Mouse (Mus musculus) cerebellum, adult 9-10 months (tissue): ENCODE results near the gene Dnmbp.

Experiments used
- DNase-seq: peaks from one replicate; pipeline ENCODE4 v3.0.0; 2022

Gene Dnmbp

GRCm38 (mm10) chr19:43943076-43943475 is 3.1 kb upstream of the Dnmbp start:
- no peak for DNase-seq

- DNase-seq, result no peak
Observed at GRCm38 (mm10) chr19:43939171-43939768, 721 bp downstream of the Dnmbp start.

DNA sequence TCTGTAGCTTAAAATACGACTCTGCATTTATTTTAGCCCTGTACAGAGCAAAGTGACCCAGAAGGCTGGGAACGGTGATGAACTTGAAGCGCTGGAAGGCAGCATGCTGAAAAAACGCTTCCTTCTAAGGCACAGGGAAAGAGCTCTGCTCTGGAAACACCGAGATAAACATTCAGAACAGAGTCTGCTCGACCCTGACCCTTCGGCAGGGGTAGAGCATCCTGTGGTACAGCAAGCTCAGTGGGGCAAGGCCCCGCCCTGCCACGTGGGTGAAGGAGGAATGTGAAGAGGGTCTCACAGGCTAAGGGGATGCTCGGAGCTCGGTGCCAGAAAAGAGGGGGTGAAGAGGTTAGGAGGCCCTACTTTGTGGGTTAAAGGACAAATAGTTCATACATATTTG is 1.6 kb downstream of the Dnmbp start:
- no peak for DNase-seq

DNA sequence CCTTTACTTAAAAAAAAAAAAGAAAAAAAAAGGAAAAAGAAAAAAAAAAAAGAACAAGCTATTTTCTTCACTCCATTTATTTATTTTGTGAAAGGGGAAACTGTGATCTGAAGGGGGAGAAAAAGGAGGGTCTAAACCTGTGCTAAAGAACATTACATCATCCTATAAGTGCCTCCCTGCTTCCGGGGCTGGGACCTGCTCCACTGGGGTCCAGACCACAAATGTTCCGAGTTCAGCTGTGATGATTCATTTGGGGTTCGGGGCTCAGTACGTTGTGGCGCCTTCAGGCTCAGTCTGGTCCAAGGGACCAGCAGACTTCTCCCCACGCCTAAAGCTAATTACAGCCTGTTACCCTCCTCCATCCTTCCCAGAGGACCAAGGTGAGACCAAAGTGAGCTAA is 9.1 kb downstream of the Dnmbp start:
- no peak for DNase-seq

DNA sequence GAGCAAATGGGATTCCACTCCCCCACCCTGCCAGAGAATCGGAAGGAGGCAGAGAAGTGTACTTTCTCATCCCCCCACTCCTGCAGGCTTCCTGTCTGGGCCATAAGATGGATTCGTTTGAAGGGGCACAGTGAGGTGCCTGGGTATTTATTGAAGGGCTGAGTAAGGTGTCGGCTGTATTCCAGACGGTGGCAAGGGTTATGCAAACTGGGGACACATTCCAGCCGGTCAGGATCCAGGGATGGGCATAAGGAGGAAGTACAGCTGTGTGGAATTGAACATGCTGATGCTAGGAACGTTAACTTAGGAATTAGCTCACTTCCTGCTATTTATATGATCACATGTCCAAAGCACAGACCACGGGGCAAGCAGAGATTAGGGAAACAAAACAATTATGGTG is 9.6 kb downstream of the Dnmbp start:
- DNase-seq, result no peak

- no peak for DNase-seq
Observed at GRCm38 (mm10) chr19:43929869-43930268, 10.1 kb downstream of the Dnmbp start.

DNA sequence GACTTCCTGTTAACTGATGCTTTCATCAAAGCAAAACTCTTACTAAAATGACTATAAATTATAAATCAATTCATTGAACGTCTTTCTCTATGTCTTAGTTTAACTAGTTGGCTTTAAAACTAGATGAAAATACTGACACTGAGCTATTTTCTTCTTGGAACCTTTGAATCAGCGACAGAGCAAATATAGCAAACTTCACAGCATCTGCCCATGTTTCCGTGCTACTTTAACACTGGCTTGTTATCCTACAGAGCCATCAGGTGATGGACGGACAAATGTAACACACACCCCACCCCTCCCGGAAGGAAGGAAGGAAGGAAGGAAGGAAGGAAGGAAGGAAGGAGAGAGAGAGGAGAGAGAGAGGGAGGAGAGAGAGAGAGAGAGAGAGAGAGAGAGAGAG is 12.0 kb downstream of the Dnmbp start:
- DNase-seq, result no peak

DNA sequence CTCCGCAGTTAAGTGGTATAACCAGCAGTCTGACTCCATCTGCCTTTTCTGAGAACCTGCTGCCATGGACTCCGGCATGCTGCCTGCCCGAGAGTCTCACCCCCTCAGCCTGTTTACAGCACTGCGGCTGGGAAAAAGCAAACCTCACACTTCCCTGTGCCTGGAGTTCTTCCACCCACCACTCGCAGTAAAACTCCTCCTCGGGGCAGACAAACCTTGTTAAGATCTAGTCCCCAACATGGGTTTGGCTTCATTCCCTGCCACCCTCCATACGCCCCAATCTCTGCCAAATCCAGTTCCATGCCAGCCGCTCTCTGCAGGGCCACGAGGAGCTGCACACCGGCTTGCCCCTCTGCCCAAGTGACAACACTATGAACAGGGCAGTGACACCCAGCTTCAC is 12.9 kb downstream of the Dnmbp start:
- peak; percentile 61 for DNase-seq

- no peak for DNase-seq
Observed at GRCm38 (mm10) chr19:43926141-43926987, 13.6 kb downstream of the Dnmbp start.

DNA sequence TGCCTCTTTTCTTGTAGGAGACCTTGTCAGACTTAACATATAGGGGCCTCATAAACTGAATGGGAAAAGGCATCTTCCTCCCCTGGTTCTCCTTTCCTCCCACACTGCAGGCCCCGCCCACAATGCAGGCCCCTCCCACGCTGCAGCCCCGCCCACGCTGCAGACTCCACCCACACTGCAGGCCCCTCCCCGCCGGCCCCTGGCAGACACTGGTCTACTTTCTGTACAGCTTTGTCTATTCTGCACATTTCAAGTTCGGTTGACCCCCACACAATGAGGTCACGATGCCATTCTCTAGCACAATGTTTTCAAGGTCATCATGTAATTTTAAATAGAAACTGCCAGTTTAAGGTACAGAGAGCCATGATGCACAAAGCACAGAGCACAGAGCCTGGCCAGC is 15.6 kb downstream of the Dnmbp start:
- no peak for DNase-seq

GRCm38 (mm10) chr19:43922963-43923362 is 17.0 kb downstream of the Dnmbp start:
- no peak for DNase-seq

- no peak for DNase-seq
Observed at GRCm38 (mm10) chr19:43921410-43921809, 18.6 kb downstream of the Dnmbp start.

DNA sequence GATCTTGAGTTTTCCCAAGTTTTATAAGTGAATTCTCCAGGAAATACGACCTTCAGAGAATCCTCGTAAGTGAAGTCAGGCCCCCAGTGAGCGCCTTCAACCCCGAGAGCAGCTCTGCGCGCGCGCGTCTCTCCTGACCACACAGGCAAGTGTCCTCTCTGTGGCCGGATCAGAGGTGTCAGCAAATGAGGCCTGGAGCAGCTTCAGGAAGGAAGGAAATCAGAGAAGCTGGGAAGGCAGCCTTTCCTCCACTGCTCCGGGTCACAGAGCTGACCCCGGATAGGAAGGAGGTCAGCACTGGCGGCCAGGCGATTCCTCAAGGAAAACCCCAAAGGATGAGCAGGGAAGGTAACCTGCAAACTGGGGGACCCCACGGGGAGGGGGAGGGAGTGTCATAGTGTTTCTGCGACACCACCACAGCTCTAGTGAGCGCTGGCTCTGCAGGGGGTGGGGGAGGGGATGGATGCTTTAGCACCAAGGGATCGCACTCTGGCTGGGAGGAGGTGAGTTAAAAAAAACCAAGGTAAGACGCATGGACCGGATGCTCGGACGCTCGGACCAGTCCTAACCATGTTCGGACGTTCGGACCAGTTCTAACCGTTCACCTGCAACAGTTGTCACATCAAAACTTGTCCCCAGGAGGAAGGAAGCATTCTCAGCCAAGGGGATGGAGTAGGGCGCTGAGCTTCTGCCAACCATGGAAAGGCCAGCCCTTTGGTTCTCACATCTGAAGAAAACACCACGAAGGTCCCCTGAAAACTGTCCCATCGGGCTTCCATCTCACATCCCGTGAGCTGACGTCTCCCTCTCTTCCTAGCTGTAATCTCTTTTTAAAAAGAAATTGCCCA is 19.3 kb downstream of the Dnmbp start:
- no peak for DNase-seq

GRCm38 (mm10) chr19:43919841-43920240 is 20.1 kb downstream of the Dnmbp start:
- DNase-seq, result no peak

GRCm38 (mm10) chr19:43918834-43919233 is 21.2 kb downstream of the Dnmbp start:
- no peak for DNase-seq

- DNase-seq, result no peak
Observed at GRCm38 (mm10) chr19:43917763-43918162, 22.2 kb downstream of the Dnmbp start.

GRCm38 (mm10) chr19:43917406-43917691 is 22.6 kb downstream of the Dnmbp start:
- no peak for DNase-seq

- no peak for DNase-seq
Observed at GRCm38 (mm10) chr19:43916586-43917405, 23.2 kb downstream of the Dnmbp start.

DNA sequence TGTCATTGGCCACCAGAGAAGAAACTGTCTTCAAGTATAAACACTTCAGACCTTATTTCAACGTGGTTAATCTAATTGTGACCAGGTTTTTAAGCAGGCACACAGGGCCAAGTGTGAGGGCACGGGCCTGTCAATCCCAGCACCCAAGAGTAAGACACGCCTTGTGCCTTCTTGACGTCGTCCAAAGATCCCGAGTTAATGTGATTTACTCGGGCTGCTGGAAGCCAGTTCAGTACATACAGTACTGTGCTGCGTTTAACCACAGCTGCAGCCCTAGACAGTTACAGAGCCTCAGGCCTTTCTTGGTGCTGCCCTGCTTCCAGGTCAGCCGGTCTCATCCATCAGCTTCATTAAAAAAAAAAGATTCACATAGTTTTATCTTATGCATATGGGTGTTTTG is 24.6 kb downstream of the Dnmbp start:
- no peak for DNase-seq

DNA sequence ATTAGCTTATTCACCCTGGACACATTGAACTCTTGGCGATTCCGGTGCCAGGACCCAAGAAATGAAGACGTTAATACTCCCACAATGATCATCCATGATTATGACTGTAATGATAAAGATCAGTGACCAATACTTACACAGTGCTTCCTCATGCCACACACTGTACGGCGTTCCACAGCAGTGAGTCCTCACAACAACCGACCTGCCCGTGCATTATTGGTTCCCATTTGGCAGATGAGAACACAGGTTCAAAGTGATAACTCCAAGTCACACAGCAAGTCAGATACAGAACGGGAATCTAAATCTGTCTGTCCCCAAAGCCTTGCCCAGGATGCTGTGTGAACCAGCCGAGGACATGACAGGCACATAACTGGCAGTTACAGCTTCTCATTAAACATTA is 25.0 kb downstream of the Dnmbp start:
- no peak for DNase-seq

GRCm38 (mm10) chr19:43912775-43913486 is 27.1 kb downstream of the Dnmbp start:
- no peak for DNase-seq

DNA sequence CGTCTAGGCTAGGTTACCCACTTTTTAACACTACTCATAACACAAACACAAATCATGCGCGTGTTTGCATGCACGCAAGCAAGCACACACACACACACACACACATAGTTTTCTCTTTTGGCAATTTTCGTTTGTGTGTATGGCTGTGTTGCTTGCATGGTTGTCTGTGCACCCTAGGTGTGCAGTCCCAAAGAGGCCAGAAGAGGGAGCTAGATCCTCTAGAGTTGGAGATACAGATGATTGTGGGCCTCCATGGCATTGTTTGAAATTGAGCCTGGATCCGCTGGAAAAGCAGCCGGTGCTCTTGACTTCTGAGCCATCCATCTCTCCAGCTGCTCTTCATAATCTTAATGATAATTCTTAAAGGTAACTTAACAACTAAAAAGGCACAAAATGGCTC is 33.5 kb downstream of the Dnmbp start:
- no peak for DNase-seq
